Mouse (Mus musculus) E14TG2a.4 (cell line): ENCODE measurements around the gene Scaf11.

Source experiments
- H3K27me3 ChIP-seq: 2 replicates; pipeline ENCODE4 v1.6.1; 2014; ENCODE audit warnings: low read length, control low read depth; ENCODE audit not compliant: insufficient read depth
- H3K36me3 ChIP-seq: 2 replicates; pipeline ENCODE4 v1.6.1; 2014; ENCODE audit warnings: low read length, control low read depth; ENCODE audit not compliant: insufficient read depth
- H3K4me1 ChIP-seq: replicated peaks from 2 replicates; pipeline ENCODE4 v1.6.1; 2014; ENCODE audit warnings: low read depth, low read length, control low read depth
- H3K4me3 ChIP-seq: replicated peaks from 2 replicates; pipeline ENCODE4 v1.5.1; 2014; ENCODE audit warnings: mild to moderate bottlenecking, low read length
- H3K9me3 ChIP-seq: 2 replicates; pipeline ENCODE4 v1.6.1; 2014; ENCODE audit warnings: low read length, control low read depth
- CTCF ChIP-seq: conservative IDR thresholded peaks from 2 replicates; pipeline ENCODE4 v1.5.1; 2014; ENCODE audit warnings: low read length
- NANOG ChIP-seq: IDR thresholded peaks from 2 replicates; pipeline ENCODE4 v1.6.1; 2014; ENCODE audit warnings: borderline replicate concordance, low read length, mixed read lengths
- POU5F1 ChIP-seq: IDR thresholded peaks from 2 replicates; pipeline ENCODE4 v1.6.1; 2014; ENCODE audit warnings: low read length, borderline replicate concordance

Scaf11 gene

GRCm38 (mm10) chr15:96371311-96371710 lies 89.3 kb downstream of the Scaf11 start:
- H3K4me3 ChIP-seq: peak overlapping the region; percentile 50
- TF ChIP-seq POU5F1: no peak
- no peak for TF ChIP-seq NANOG
- TF ChIP-seq CTCF: no peak
- no peaks in the 10 kb centered on the region for H3K27me3 ChIP-seq
- H3K9me3 ChIP-seq: no peaks in the 10 kb centered on the region
- H3K36me3 ChIP-seq: peaks cover 87% of the 10 kb centered on the region
- peaks cover 20% of the 10 kb centered on the region for H3K4me1 ChIP-seq

- peaks cover 94% of the 10 kb centered on the region for H3K36me3 ChIP-seq
- no peak overlapping the region for H3K4me3 ChIP-seq
- H3K9me3 ChIP-seq: no peaks in the 10 kb centered on the region
- no peaks in the 10 kb centered on the region for H3K27me3 ChIP-seq
- peaks cover 28% of the 10 kb centered on the region for H3K4me1 ChIP-seq
- TF ChIP-seq NANOG (no peak), POU5F1 (no peak), CTCF (no peak)
Observed at GRCm38 (mm10) chr15:96366176-96366963, 94.3 kb downstream of the Scaf11 start.

- Histone ChIP-seq H3K9me3 (no peaks in the 10 kb centered on the region), H3K4me3 (no peak overlapping the region), H3K27me3 (no peaks in the 10 kb centered on the region), H3K4me1 (peaks cover 18% of the 10 kb centered on the region), H3K36me3 (peaks cover 92% of the 10 kb centered on the region)
- no peak for TF ChIP-seq CTCF
- no peak for TF ChIP-seq NANOG
- TF ChIP-seq POU5F1: no peak
Observed at GRCm38 (mm10) chr15:96365351-96365750, 95.3 kb downstream of the Scaf11 start.
